Mouse (Mus musculus) gastrocnemius, adult 2 months (tissue): Measurements from ENCODE around the gene Zic4. TPM values are rescaled to one million over a fixed set of nuclear protein-coding genes. Genes with fewer than 3 reads are reported as not detected.

Experiments
- DNase-seq: peaks from one replicate; pipeline ENCODE4 v3.0.0; 2022
- H3K27ac ChIP-seq: fragments of 200-600 bp; 2 replicates; pipeline ENCODE4 v1.8.1; 2022; ENCODE audit warnings: mild to moderate bottlenecking
- H3K4me3 ChIP-seq: fragments of 200-600 bp; 2 replicates; pipeline ENCODE4 v1.8.1; 2022; ENCODE audit warnings: mild to moderate bottlenecking, moderate library complexity
- CTCF ChIP-seq: fragments of 200-600 bp; IDR thresholded peaks from 2 replicates; pipeline ENCODE4 v1.8.1; 2022; ENCODE audit warnings: antibody characterized with exemption, mild to moderate bottlenecking, moderate library complexity
- intact Hi-C: fragments of 180-260 bp; cut with DNase I; formaldehyde crosslinking; loops from one replicate; pipeline ENCODE4 v1.15.1; 2025
- total RNA-seq, 2 experiments: library from RNA; stranded (reverse); gene quantifications; 2 replicates each; pipeline ENCODE4 v1.2.3; 2021

Zic4 gene
- total RNA-seq, 2 experiments from 2014 or later, result not detected

- DNase-seq, result no peak
- intact Hi-C loops, result no loop called here
- Histone ChIP-seq H3K4me3 (no peak overlapping the region), H3K27ac (no peak overlapping the region)
- no peak for TF ChIP-seq CTCF
Observed at GRCm38 (mm10) chr9:91384693-91385560, 22.7 kb downstream of the Zic4 start.

GRCm38 (mm10) chr9:91385561-91386430, 23.6 kb downstream of the Zic4 start:
- DNase-seq, result no peak
- no peak overlapping the region for H3K27ac ChIP-seq
- intact Hi-C loops, result no loop called here
- no peak overlapping the region for H3K4me3 ChIP-seq
- no peak for TF ChIP-seq CTCF

GRCm38 (mm10) chr9:91386502-91386890, 24.3 kb downstream of the Zic4 start:
- no peak for DNase-seq
- H3K27ac ChIP-seq, result no peak overlapping the region
- TF ChIP-seq CTCF, result no peak
- H3K4me3 ChIP-seq, result no peak overlapping the region
- intact Hi-C loops, result no loop called here

GRCm38 (mm10) chr9:91386891-91387739, 24.9 kb downstream of the Zic4 start:
- TF ChIP-seq CTCF, result no peak
- H3K27ac ChIP-seq, result no peak overlapping the region
- DNase-seq, result no peak
- intact Hi-C loops, result no loop called here
- H3K4me3 ChIP-seq, result no peak overlapping the region

GRCm38 (mm10) chr9:91387740-91388080, 25.5 kb downstream of the Zic4 start:
- DNase-seq, result no peak
- Histone ChIP-seq H3K27ac (no peak overlapping the region), H3K4me3 (no peak overlapping the region)
- no peak for TF ChIP-seq CTCF
- intact Hi-C loops, result no loop called here

- H3K27ac ChIP-seq, result no peak overlapping the region
- TF ChIP-seq CTCF, result no peak
- intact Hi-C loops, result no loop called here
Observed at GRCm38 (mm10) chr9:91388173-91388572, 26.0 kb downstream of the Zic4 start.

GRCm38 (mm10) chr9:91393376-91394068, 31.3 kb downstream of the Zic4 start:
- no peak overlapping the region for H3K27ac ChIP-seq
- intact Hi-C loops, result no loop called here
- no peak for DNase-seq
- H3K4me3 ChIP-seq, result no peak overlapping the region
- no peak for TF ChIP-seq CTCF

More at GRCm38 (mm10) chr9:91388173-91388572, 26.0 kb downstream of the Zic4 start:
- no peak overlapping the region for H3K4me3 ChIP-seq
- no peak for DNase-seq

GRCm38 (mm10) chr9:91394211-91394646, 32.0 kb downstream of the Zic4 start:
- intact Hi-C loops, result no loop called here
- H3K4me3 ChIP-seq, result no peak overlapping the region
- no peak for DNase-seq
- TF ChIP-seq CTCF, result no peak
- no peak overlapping the region for H3K27ac ChIP-seq

GRCm38 (mm10) chr9:91395066-91395772, 33.0 kb downstream of the Zic4 start:
- TF ChIP-seq CTCF, result no peak
- intact Hi-C loops, result no loop called here
- DNase-seq, result no peak
- Histone ChIP-seq H3K27ac (no peak overlapping the region), H3K4me3 (no peak overlapping the region)

GRCm38 (mm10) chr9:91399976-91400375, 37.8 kb downstream of the Zic4 start:
- H3K4me3 ChIP-seq, result no peak overlapping the region
- intact Hi-C loops, result no loop called here

GRCm38 (mm10) chr9:91400482-91401093, 38.4 kb downstream of the Zic4 start:
- no peak overlapping the region for H3K4me3 ChIP-seq
- no peak overlapping the region for H3K27ac ChIP-seq
- TF ChIP-seq CTCF, result no peak
- intact Hi-C loops, result no loop called here
- DNase-seq, result no peak

More at GRCm38 (mm10) chr9:91399976-91400375, 37.8 kb downstream of the Zic4 start:
- H3K27ac ChIP-seq, result no peak overlapping the region
- no peak for DNase-seq
- TF ChIP-seq CTCF, result no peak
